In genomic region chr19:37695762-37696602, GRCm38 (mm10) we compare ENCODE assay signal across 10 mouse cellular contexts. TPM values are rescaled to one million over a fixed set of nuclear protein-coding genes. Genes with fewer than 3 reads are reported as not detected.
A peak's percentile ranks its signal among the peaks of the same experiment; 100 is the strongest.
DNase-seq lines count a peak whose midpoint lies in the region; ATAC-seq and TF ChIP-seq lines count a peak whose summit lies in the region.
"Had no signal": no experiment of that assay in that cellular context is flagged by ENCODE, and none has a peak within 500 bp of the region (broad histone marks: within the 10 kb centered on the region; RNA-seq: fewer than 3 reads in every experiment).

No protein-coding gene starts in this region.

- intact Hi-C loops in gastrocnemius, adult 2 months (cut with DNase I), result no loop called here

- H3K36me3 ChIP-seq in midbrain, embryonic 10.5 days, result no peaks in the 10 kb centered on the region
- no peaks in the 10 kb centered on the region for H3K36me3 ChIP-seq in midbrain, postnatal 0 days (ENCODE audit: insufficient read depth, low read length)
- H3K36me3 ChIP-seq in liver, embryonic 13.5 days, result no peaks in the 10 kb centered on the region

- no peak overlapping the region for H3K4me2 ChIP-seq in midbrain, postnatal 0 days (ENCODE audit: low read depth, low read length, poor library complexity, severe bottlenecking)
- H3K4me2 ChIP-seq in liver, embryonic 13.5 days, result peak overlapping the region; percentile 57

- ATAC-seq in midbrain, postnatal 0 days (ENCODE audit: low FRiP score), result no peak
- no peak for ATAC-seq in liver, embryonic 13.5 days (ENCODE audit: low read depth)

- WGBS in midbrain, embryonic 10.5 days, result 3% methylated on average over 42 of the region's 42 CpGs
- WGBS in midbrain, postnatal 0 days, result 3% methylated on average over 42 of the region's 42 CpGs
- WGBS in liver, embryonic 13.5 days (ENCODE audit: insufficient replicate concordance), result 8% methylated on average over 42 of the region's 42 CpGs

- TF ChIP-seq CTCF in gastrocnemius, adult 2 months (IDR thresholded peaks at IDR 0.05), result no peak
- no peak for TF ChIP-seq CTCF in midbrain, postnatal 0 days (IDR thresholded peaks at IDR 0.05)

- no peak for DNase-seq in gastrocnemius, adult 2 months
- no peak for DNase-seq in gastrocnemius, adult 8-10 months (ENCODE audit: low spot score in 2 of 2)
- peak; percentile 61 for DNase-seq in midbrain, embryonic 10.5 days (ENCODE audit: low spot score)
- DNase-seq in midbrain, postnatal 0 days (ENCODE audit: low spot score), result no peak
- DNase-seq in liver, embryonic 13.5 days, result no peak
- DNase-seq in testis, postnatal 14 days (ENCODE audit: low spot score), result peak; percentile 42
- DNase-seq in cerebellum, adult 8-10 months, result no peak
- no peak for DNase-seq in MN1 (ENCODE audit: low spot score)
- DNase-seq: adrenal gland, postnatal 25 days had no signal

- H3K27ac ChIP-seq in gastrocnemius, adult 2 months, result no peak overlapping the region
- no peak overlapping the region for H3K27ac ChIP-seq in midbrain, embryonic 10.5 days (replicated peaks)
- H3K27ac ChIP-seq in midbrain, postnatal 0 days (ENCODE audit: low read depth, low read length), result no peak overlapping the region
- H3K27ac ChIP-seq in liver, embryonic 13.5 days, result no peak overlapping the region

- peak overlapping the region; percentile 67 for H3K4me3 ChIP-seq in gastrocnemius, adult 2 months
- peak overlapping the region; percentile 45 for H3K4me3 ChIP-seq in midbrain, embryonic 10.5 days
- H3K4me3 ChIP-seq in midbrain, postnatal 0 days (ENCODE audit: low read depth, low read length), result no peak overlapping the region
- peak overlapping the region; percentile 38 for H3K4me3 ChIP-seq in liver, embryonic 13.5 days (replicated peaks)

- H3K9ac ChIP-seq in midbrain, postnatal 0 days (replicated peaks; ENCODE audit: low read length, poor library complexity, severe bottlenecking), result no peak overlapping the region
- H3K9ac ChIP-seq in liver, embryonic 13.5 days, result no peak overlapping the region

- no peaks in the 10 kb centered on the region for H3K9me3 ChIP-seq in midbrain, embryonic 10.5 days (replicated peaks)
- H3K9me3 ChIP-seq in midbrain, postnatal 0 days (ENCODE audit: low read length), result no peaks in the 10 kb centered on the region
- H3K9me3 ChIP-seq in liver, embryonic 13.5 days (replicated peaks), result no peaks in the 10 kb centered on the region

- peaks cover 54% of the 10 kb centered on the region for H3K4me1 ChIP-seq in midbrain, embryonic 10.5 days
- peaks cover 11% of the 10 kb centered on the region; the same call in 1 of the 2 replicates for H3K4me1 ChIP-seq in midbrain, postnatal 0 days (ENCODE audit: insufficient read depth, low read length)
- H3K4me1 ChIP-seq in liver, embryonic 13.5 days (replicated peaks), result peaks cover 31% of the 10 kb centered on the region

- peaks cover 100% of the 10 kb centered on the region for H3K27me3 ChIP-seq in midbrain, embryonic 10.5 days (ENCODE audit: low read depth, poor library complexity, severe bottlenecking)
- peaks cover 100% of the 10 kb centered on the region for H3K27me3 ChIP-seq in midbrain, postnatal 0 days (ENCODE audit: insufficient read depth, low read length)
- H3K27me3 ChIP-seq in liver, embryonic 13.5 days, result peaks cover 100% of the 10 kb centered on the region

RNA-seq across cellular contexts. Expression of gene Cyp26a1, which starts 1.6 kb away (rescaled TPM):
- under 1 TPM; 0.18 to 0.36 TPM for total RNA-seq in gastrocnemius, adult 2 months (2021)
- total RNA-seq in gastrocnemius, adult 8-10 months (2022), result under 1 TPM in 3 of 4 experiments, not detected in 1; 0.21 to 0.51 (median 0.27) TPM
- 1.8 and 3.2 TPM in 2 replicates for polyA plus RNA-seq in midbrain, embryonic 10.5 days (2016; fragmentation: Nextera tagmentation; extraction: Ambion mirVana)
- not detected in 2 replicates for total RNA-seq in midbrain, postnatal 0 days (2014; rRNA removed)
- polyA plus RNA-seq in midbrain, postnatal 0 days (2015; fragmentation: Nextera tagmentation; extraction: Ambion mirVana), result 0.09 and 0.11 TPM in 2 replicates
- 0.16 and 0.27 TPM in 2 replicates for polyA plus RNA-seq in liver, embryonic 13.5 days (2015; fragmentation: Nextera tagmentation; extraction: Ambion mirVana)
- total RNA-seq: adrenal gland, postnatal 25 days had no signal

RNA-seq across cellular contexts. Expression of gene Cyp26c1, which starts 10.6 kb away (rescaled TPM):
- total RNA-seq in gastrocnemius, adult 2 months (2021), result under 1 TPM in 1 of 2 experiments, not detected in 1; 0.13 TPM
- not detected for total RNA-seq in gastrocnemius, adult 8-10 months (2022)
- polyA plus RNA-seq in midbrain, embryonic 10.5 days (2016; fragmentation: Nextera tagmentation; extraction: Ambion mirVana), result 0.89 TPM in 1 of 2 replicates, not detected in the other
- not detected in 2 replicates for total RNA-seq in midbrain, postnatal 0 days (2014; rRNA removed)
- polyA plus RNA-seq in midbrain, postnatal 0 days (2015; fragmentation: Nextera tagmentation; extraction: Ambion mirVana), result not detected in 2 replicates
- polyA plus RNA-seq in liver, embryonic 13.5 days (2015; fragmentation: Nextera tagmentation; extraction: Ambion mirVana), result not detected in 2 replicates
- total RNA-seq: adrenal gland, postnatal 25 days; left cerebral cortex, adult 8-10 months had no signal

Comparison
In these comparisons a context has a peak if more than half of its experiments do, and no peak if none do; other contexts are left out.
1. DNase-seq: peak in midbrain, embryonic 10.5 days (single experiment) and testis, postnatal 14 days (single experiment); none in gastrocnemius, adult 2 months (single experiment), gastrocnemius, adult 8-10 months (0 of 2), midbrain, postnatal 0 days (single experiment), liver, embryonic 13.5 days (single experiment), cerebellum, adult 8-10 months (single experiment) and MN1 (single experiment).